Mouse (Mus musculus): Measurements from ENCODE around the gene Patj.
"Not testable (repeated sequence)": the region's sequence is repeated elsewhere in the genome, so short reads cannot be mapped to it uniquely, and the experiment has no call there.

Patj gene

GRCm38 (mm10) chr4:98567457-98567856, 171.9 kb downstream of the Patj start:
- DNase-seq (ENCODE audit: low spot score in 2 of 2): no peak

DNA sequence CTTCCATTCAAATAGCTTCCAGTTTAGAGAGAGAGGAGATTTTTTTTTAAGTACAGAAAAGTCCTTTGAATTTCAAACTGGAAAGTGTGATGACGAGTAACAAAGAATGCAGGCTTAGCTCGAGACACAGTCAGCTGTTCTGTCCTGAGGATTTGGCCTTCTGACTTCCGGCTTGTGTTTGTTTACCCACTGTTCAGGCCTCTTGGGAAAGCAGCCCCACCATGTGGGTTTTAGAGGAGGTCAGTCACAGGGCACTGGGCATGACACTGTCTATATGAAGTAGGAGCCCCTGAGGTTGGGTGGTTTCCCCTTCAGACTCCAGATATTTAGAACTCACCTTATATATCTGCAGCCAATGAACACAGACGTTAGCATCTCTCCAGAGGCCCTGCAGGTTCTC, 174.3 kb downstream of the Patj start:
- no peak for DNase-seq (ENCODE audit: low spot score in 2 of 2)

DNA sequence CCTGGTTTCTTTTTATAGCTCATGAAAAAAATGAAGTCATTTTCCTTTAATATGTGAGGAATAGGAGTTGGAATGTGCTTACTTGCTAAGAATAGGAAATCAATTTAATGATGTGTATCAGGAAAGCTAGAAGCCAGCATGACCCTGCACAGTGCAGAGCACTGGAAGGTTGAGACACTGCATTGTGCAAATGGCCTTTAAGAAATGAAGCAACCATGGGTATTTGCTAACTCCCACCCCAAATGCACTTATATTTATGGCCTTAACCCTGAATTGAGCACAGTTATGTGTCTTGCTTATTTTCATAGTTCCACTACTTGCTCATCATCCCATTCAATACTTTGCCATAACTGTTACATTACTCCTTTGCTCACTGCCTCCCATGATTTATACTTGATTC, 181.7 kb downstream of the Patj start:
- no peak for DNase-seq (ENCODE audit: low spot score in 2 of 2)

- no peak for DNase-seq (ENCODE audit: low spot score in 2 of 2)
These were observed 182.5 kb downstream of the Patj start for GRCm38 (mm10) chr4:98577957-98578541.

DNA sequence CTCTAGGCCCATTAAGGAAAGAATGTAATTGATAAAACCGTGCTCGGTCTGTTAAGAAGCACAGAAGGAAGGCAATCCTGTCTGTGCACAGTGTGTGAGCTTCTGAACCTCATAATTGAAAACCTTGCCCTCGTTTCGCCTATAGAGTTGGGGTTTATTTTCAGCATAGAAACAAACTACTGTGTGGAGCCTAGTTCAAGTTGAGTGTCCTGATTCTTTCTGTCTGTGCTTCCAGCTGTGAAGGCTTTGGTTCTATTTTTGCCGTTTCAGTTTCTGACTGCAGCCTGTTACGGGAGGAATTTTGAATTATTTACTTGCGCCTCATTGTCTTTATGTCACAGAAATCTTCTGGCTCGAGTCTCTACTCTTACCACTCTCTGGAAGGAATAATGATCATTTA, 185.9 kb downstream of the Patj start:
- DNase-seq (ENCODE audit: low spot score in 2 of 2): no peak

DNA sequence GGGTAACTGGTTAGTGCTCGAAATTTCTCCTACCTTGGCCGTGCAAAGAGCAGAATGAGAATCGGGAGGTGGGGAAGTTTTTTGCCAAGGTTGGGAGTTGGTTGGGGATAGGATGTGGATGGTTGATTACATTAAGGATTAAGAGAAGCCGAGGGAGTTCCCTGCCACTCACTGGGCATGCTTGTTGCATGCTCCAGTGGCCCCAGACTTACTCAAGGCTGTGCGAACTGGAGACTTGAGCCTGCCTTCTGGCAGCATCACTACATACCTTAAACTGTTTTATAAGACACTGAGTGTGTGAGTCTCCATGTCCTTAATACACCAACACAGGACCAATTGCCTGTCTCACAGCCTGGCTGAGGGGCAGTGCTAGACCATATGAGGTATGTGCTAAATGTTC, 188.4 kb downstream of the Patj start:
- DNase-seq (ENCODE audit: low spot score in 2 of 2): no peak

DNA sequence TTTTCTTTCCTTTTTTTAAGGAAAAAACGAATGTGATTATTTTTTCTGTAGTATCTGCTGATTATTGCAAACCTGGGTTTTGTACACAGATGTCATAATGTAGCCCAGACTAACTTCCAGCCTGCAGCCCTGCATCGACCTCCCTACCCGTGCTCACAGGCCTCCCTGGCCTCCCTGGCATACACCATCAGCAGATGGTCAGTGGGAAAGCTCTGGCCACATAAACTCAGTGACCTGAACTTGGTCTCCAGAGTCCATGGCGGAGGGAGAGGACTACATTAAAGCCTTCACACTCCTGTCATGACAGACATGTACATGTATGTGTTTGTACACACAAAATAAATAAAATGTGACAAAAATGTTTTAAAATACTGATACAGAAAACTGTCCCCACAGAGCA, 190.7 kb downstream of the Patj start:
- no peak for DNase-seq (ENCODE audit: low spot score in 2 of 2)

DNA sequence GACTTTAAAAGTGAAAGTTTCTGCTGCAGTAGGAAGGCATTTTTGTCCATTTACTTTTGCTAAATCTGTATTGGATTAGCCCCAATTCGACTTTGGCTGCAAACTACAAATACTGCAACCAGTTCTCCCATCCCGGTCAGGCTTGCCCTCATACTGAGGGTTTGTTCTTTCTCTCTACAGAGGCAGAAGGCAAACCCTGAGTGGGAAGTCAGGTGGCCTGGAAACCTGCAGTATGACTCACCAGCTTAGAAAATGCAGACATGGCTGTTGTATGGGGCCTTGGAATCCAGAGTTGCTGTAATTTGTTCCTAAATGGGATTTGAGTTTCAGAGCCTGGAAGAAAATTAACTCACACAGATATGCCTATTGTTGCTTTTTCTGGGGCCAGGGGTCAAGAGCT, 192.1 kb downstream of the Patj start:
- no peak for DNase-seq (ENCODE audit: low spot score in 2 of 2)

- DNase-seq (ENCODE audit: low spot score in 2 of 2): no peak
These were observed 198.4 kb downstream of the Patj start for GRCm38 (mm10) chr4:98593961-98594360.

- no peak for DNase-seq (ENCODE audit: low spot score in 2 of 2)
These were observed 203.0 kb downstream of the Patj start for GRCm38 (mm10) chr4:98598546-98598971.

- DNase-seq (ENCODE audit: low spot score in 2 of 2): no peak
These were observed 203.8 kb downstream of the Patj start for GRCm38 (mm10) chr4:98599358-98599757.

- DNase-seq (ENCODE audit: low spot score in 2 of 2): no peak
These were observed 207.5 kb downstream of the Patj start for GRCm38 (mm10) chr4:98603131-98603530.

- no peak for DNase-seq (ENCODE audit: low spot score in 2 of 2)
These were observed 214.9 kb downstream of the Patj start for GRCm38 (mm10) chr4:98610501-98610900.

- DNase-seq (ENCODE audit: low spot score in 2 of 2): no peak
These were observed 218.8 kb downstream of the Patj start for GRCm38 (mm10) chr4:98614395-98614794.

GRCm38 (mm10) chr4:98619199-98619598, 223.6 kb downstream of the Patj start:
- DNase-seq (ENCODE audit: low spot score in 2 of 2): no peak

- DNase-seq (ENCODE audit: low spot score in 2 of 2): no peak
These were observed 225.6 kb downstream of the Patj start for GRCm38 (mm10) chr4:98620986-98621784.

- no peak for DNase-seq (ENCODE audit: low spot score in 2 of 2)
These were observed 226.6 kb downstream of the Patj start for GRCm38 (mm10) chr4:98622180-98622579.

GRCm38 (mm10) chr4:98622996-98623673, 227.6 kb downstream of the Patj start:
- DNase-seq (ENCODE audit: low spot score in 2 of 2): no peak

- DNase-seq (ENCODE audit: low spot score in 2 of 2): no peak
These were observed 232.7 kb downstream of the Patj start for GRCm38 (mm10) chr4:98628286-98628685.

DNA sequence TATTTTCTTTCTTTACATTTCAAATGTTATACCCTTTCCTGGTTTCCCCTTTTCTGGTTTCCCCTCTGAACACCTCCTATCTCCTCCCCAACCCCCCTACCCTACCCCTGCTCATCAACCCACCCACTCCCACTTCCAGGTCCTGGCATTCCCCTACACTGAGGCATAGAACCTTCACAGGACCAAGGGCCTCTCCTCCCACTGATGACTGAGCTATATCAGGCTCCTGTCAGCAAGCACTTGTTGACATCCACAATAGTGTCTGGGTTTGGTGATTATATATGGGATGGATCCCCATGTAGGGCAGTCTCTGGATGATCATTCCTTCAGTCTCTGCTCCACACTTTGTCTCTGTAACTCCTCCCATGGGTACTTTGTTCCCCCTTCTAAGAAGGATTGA, 233.6 kb downstream of the Patj start:
- DNase-seq (ENCODE audit: low spot score in 2 of 2): not testable (repeated sequence)

DNA sequence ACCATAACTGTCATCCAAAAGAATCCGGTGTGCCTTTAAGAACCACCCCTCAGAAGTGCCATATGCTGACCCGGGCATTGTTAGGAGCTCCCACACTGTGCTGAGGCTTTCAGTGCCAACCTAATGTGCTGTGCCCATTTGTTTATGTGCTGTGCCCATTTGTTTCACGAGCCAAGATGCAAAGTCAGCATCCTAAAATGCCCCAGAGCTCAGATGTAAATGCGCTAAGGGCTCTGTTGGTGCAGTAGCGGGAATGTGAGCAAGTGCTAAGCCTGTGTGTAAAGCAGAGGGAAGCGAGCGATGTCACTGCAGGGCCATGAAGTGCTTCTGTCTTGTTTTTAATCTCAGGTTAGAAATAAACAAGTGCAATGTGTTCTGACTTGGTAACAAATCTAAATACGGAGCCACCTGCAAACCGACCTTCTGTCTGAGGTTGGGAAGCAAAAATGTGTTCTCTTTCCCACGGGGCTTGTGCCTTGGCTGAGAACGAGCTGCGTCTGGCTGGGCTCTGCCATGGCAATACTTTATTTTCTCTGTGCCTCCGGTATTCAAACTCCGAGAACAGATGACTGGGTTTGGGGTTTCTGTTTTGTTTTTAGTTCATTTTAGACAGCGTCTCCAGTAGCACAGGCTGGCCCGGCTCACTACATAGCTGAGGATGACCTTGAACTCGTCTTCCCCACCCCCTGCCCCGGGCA, 239.7 kb downstream of the Patj start:
- no peak for DNase-seq (ENCODE audit: low spot score in 2 of 2)

- no peak for DNase-seq (ENCODE audit: low spot score in 2 of 2)
These were observed 243.1 kb downstream of the Patj start for GRCm38 (mm10) chr4:98638731-98639130.

All from spleen, postnatal 36 days (tissue).